Mouse (Mus musculus) gastrocnemius, adult 2 months (tissue): ENCODE measurements at regions not wholly inside any gene's neighbourhood (a gene's known extent, or its start where the extent isn't known, plus 50 kb on each side); places are given as distances from the start of the nearest gene placed in this dataset.

Experiments
- DNase-seq: peaks from one replicate; pipeline ENCODE4 v3.0.0; 2022
- H3K27ac ChIP-seq: fragments of 200-600 bp; 2 replicates; pipeline ENCODE4 v1.8.1; 2022; ENCODE audit warnings: mild to moderate bottlenecking
- H3K4me3 ChIP-seq: fragments of 200-600 bp; 2 replicates; pipeline ENCODE4 v1.8.1; 2022; ENCODE audit warnings: mild to moderate bottlenecking, moderate library complexity
- CTCF ChIP-seq: fragments of 200-600 bp; IDR thresholded peaks from 2 replicates; pipeline ENCODE4 v1.8.1; 2022; ENCODE audit warnings: antibody characterized with exemption, mild to moderate bottlenecking, moderate library complexity
- intact Hi-C: fragments of 180-260 bp; cut with DNase I; formaldehyde crosslinking; loops from one replicate; pipeline ENCODE4 v1.15.1; 2025

DNA sequence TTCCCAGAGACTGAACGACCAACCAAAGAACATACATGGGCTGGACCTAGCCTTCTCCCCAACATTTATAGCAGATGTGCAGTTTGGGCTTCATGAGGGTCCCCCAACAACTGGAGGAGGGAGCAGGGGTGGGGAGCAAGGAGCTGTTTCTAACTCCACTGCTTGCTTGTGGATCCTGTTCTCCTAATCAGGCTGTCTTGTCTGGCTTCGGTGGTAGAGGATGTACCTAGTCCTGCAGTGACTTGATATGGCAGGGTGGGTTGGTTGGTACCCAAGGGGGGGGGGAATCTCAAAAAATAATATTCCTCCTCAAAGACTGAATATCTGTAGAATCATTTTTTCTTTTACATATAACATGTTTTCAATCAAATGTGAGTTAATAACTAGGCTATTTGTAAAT lies 168.3 kb upstream of the Jmjd1c start:
- no peak for TF ChIP-seq CTCF
- no peak overlapping the region for H3K4me3 ChIP-seq
- H3K27ac ChIP-seq = no peak overlapping the region
- intact Hi-C loops = no loop called here
- no peak for DNase-seq

- intact Hi-C loops = no loop called here
- peak; percentile 59 for DNase-seq
- 0 out of 2 replicates have a peak overlapping the region, but pooled peaks have one; percentile 20 for H3K27ac ChIP-seq
- no peak for TF ChIP-seq CTCF
- no peak overlapping the region for H3K4me3 ChIP-seq
These were observed 167.5 kb upstream of the Jmjd1c start for GRCm38 (mm10) chr10:66928211-66928990.

DNA sequence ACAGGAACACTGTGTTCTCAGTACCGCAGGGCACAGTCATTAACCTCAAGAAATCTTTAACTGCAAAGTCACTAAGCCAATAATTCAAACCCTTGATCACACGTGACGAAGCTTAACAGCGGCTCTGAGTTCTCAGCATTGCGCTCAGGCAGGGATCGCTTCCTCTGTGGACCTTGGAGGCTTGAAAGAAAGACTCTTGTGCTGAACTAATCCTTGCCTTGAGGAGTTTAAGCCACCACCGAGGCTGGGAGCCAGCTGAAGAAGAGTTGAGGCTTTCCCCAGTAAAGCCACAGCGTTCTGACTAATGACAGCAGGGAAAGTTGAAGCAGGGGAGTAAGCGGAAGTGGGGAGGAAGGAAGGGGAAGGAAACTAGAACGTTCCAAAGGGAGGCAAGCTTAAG lies 165.4 kb upstream of the Jmjd1c start:
- TF ChIP-seq CTCF = no peak
- H3K27ac ChIP-seq = peak overlapping the region; percentile 56
- intact Hi-C loops = no loop called here

DNA sequence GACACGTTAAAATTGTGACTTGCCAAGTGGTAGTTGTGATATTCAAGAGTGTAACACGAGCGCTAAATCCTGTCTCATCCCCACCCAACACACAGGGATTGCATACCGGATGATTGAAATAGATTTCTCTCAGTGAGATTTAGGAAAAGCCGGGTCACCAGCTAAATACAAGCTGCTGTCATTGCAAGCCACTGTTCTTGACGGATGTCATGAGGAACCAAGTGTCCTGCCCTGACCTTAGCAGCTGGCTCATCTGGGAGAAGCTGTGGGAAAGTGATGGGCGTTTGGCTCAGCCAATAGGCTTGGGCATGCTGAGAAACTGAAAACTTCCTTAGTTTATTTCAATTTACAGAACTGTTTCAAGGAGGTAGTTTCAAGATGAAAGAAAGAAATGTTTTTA lies 164.4 kb upstream of the Jmjd1c start:
- intact Hi-C loops = no loop called here
- DNase-seq = peak; percentile 71
- H3K27ac ChIP-seq = peak overlapping the region; percentile 56
- H3K4me3 ChIP-seq = no peak overlapping the region
- no peak for TF ChIP-seq CTCF

More for the DNA sequence above, 165.4 kb upstream of the Jmjd1c start:
- H3K4me3 ChIP-seq = no peak overlapping the region
- no peak for DNase-seq

DNA sequence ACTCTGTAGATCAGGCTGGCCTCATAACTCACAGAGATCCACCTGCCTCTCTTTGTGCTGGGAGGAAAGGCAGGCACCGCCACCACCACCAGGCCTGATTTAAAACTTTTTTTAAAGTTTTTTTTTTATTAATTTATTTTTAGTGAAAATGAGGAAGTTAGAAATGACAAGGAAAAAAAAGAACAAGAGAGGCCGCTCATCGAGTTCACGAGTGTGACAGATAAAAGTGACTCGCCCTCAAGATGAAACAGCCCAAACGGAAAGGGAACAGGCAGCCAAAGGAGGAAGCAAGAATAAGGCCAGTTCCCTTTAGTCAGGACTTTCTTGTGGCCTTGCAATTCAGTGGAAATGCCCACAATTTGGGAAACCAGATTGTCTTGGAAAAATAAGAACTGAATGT lies 163.4 kb upstream of the Jmjd1c start:
- intact Hi-C loops = no loop called here
- DNase-seq = no peak
- Histone ChIP-seq H3K4me3 (no peak overlapping the region), H3K27ac (0 out of 2 replicates have a peak overlapping the region, but pooled peaks have one; percentile 24)
- no peak for TF ChIP-seq CTCF

GRCm38 (mm10) chr10:66933689-66934088 lies 162.2 kb upstream of the Jmjd1c start:
- Histone ChIP-seq H3K27ac (no peak overlapping the region), H3K4me3 (no peak overlapping the region)
- DNase-seq = no peak
- no peak for TF ChIP-seq CTCF
- intact Hi-C loops = no loop called here

GRCm38 (mm10) chr10:66935731-66936130 lies 160.2 kb upstream of the Jmjd1c start:
- DNase-seq = no peak
- no peak for TF ChIP-seq CTCF
- Histone ChIP-seq H3K27ac (no peak overlapping the region), H3K4me3 (no peak overlapping the region)
- intact Hi-C loops = no loop called here

DNA sequence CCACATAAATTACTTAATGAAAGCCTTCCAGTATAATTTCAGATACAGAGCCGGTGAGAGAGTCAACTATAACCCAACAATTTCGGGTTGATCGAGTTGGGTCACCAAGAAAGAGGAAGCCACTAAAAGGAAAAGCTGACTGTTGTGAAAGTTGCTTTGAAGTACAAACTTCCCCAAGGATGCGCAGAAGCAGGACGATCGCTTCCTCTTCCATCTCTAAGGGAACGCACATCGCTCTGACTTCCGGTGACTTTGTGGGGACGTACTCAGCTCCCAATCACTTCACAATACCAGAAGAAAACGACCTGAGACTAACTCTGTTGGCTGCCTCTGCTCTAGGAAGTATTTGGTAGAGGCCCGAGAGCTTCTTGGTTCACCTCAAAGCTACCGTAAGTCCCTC lies 158.8 kb upstream of the Jmjd1c start:
- intact Hi-C loops = no loop called here
- TF ChIP-seq CTCF = no peak
- Histone ChIP-seq H3K4me3 (no peak overlapping the region), H3K27ac (peak overlapping the region; percentile 43)
- DNase-seq = no peak

DNA sequence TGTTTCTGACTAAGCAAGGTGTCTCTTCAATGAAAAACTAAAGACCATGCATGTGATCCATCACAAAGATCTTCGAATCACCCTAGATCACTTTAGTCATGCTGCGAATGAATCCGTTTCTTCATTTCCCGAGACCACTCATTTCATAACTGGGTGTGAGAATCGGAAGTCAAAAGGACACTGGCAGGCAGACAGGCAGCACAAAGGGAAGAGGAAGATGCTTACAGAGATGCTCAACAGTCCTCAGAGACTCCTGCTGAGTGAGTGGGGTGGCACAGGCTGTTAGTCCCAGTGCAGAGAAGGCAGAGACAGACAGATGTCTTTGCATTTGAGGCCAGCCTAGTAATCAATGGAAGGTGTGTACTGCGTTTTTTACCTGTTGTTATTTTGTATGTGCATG lies 155.6 kb upstream of the Jmjd1c start:
- no peak overlapping the region for H3K4me3 ChIP-seq
- no peak for TF ChIP-seq CTCF
- no peak for DNase-seq
- no peak overlapping the region for H3K27ac ChIP-seq
- intact Hi-C loops = no loop called here

- no peak for DNase-seq
- Histone ChIP-seq H3K27ac (no peak overlapping the region), H3K4me3 (no peak overlapping the region)
- intact Hi-C loops = no loop called here
- no peak for TF ChIP-seq CTCF
These were observed 155.0 kb upstream of the Jmjd1c start for GRCm38 (mm10) chr10:66940922-66941321.

- H3K27ac ChIP-seq = no peak overlapping the region
- peak; percentile 73 for DNase-seq
- no peak for TF ChIP-seq CTCF
- H3K4me3 ChIP-seq = no peak overlapping the region
- intact Hi-C loops = no loop called here
These were observed 154.0 kb upstream of the Jmjd1c start for GRCm38 (mm10) chr10:66941974-66942373.

DNA sequence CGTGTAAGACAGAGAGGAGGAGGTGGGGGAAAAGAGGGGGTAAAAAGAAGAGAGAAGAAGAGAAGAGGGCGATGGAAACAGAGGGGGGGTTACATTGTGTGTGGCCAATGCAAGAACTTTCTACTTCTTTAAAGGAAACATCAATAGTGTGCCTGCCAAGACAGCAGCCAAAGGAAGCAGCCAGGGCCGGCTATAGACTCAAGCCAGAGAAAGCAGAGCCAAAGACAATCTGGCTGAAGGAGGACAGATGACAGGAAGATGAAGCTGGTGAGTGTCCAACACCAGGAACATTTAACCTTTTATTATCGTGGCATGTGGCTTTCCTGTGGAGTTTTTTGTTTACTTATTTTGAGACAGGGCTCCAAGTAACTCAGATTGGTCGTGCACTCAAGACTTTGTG lies 152.1 kb upstream of the Jmjd1c start:
- Histone ChIP-seq H3K27ac (no peak overlapping the region), H3K4me3 (no peak overlapping the region)
- peak; percentile 45 for DNase-seq
- TF ChIP-seq CTCF = no peak
- intact Hi-C loops = no loop called here

DNA sequence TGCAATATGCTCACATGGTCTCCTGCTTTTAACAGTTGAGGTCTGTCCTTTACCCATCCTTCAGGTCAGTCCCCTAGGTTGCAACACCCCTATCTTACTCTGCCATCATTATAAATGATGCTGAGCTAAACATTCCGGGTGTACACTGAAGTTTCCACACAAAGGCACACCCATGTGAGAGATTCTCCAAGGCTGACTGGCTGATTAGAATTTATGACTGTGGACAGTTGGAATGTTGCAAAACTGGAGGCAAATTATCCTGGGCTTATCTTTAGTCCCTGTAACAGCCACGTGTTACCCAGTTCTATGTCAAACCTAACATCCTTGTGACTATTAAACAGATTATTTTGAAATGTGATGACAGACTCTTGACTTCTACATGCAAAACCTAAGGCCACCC lies 149.8 kb upstream of the Jmjd1c start:
- Histone ChIP-seq H3K27ac (no peak overlapping the region), H3K4me3 (no peak overlapping the region)
- no peak for DNase-seq
- no peak for TF ChIP-seq CTCF
- intact Hi-C loops = no loop called here

DNA sequence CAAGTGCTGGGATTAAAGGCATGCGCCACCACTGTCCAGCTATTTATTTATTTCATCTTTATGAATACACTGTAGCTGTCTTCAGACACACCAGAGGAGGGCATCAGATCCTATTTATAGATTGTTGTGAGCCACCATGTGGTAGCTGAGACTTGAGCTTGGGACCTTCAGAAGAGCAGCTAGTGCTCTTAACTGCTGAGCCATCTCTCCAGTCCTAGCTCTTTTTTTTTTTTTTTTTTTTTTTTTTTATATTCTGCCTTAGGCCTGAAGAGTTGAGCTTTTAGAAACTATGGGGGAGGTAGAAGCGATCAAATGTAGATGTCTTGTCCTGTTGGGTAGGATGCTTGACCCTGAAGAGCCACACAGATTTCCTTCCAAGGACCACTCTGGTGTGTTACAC lies 147.6 kb upstream of the Jmjd1c start:
- no peak for TF ChIP-seq CTCF
- DNase-seq = no peak
- Histone ChIP-seq H3K27ac (no peak overlapping the region), H3K4me3 (no peak overlapping the region)
- intact Hi-C loops = no loop called here
